Mouse (Mus musculus) bone marrow macrophage, adult 2 months (primary cell): Measurements from ENCODE around the gene Emilin1.

Experiments used
- CTCF ChIP-seq: IDR thresholded peaks from 2 replicates; pipeline ENCODE4 v1.5.1; 2012; ENCODE audit warnings: low read depth, mild to moderate bottlenecking, low read length, moderate library complexity
- POLR2A ChIP-seq: IDR thresholded peaks from 2 replicates; pipeline ENCODE4 v1.6.1; 2012; ENCODE audit warnings: mild to moderate bottlenecking, low read depth, low read length, borderline replicate concordance

GRCm38 (mm10) chr5:30915456-30915855 is 2.3 kb downstream of the Emilin1 start:
- TF ChIP-seq CTCF (no peak), POLR2A (no peak)
